Mouse (Mus musculus) hindbrain, embryonic 15.5 days (tissue): ENCODE results near the gene Pde4d. TPM values are rescaled to one million over a fixed set of nuclear protein-coding genes. Genes with fewer than 3 reads are reported as not detected.

Source experiments
- ATAC-seq: fragments of 200-750 bp; cut with Nextera tagmentation; 2 replicates; pipeline ENCODE4 v1.8.0; 2017; ENCODE audit warnings: low read depth, moderate number of reproducible peaks, moderate TSS enrichment; ENCODE audit not compliant: low FRiP score
- H3K27ac ChIP-seq: fragments of 300-500 bp; sonication (generic); replicated peaks from 2 replicates; pipeline ENCODE4 v1.5.1; 2015; ENCODE audit warnings: mild to moderate bottlenecking, inconsistent platforms
- H3K27me3 ChIP-seq: fragments of 300-500 bp; sonication (generic); 2 replicates; pipeline ENCODE4 v1.6.1; 2015; ENCODE audit warnings: control low read depth, inconsistent platforms
- H3K36me3 ChIP-seq: fragments of 300-500 bp; sonication (generic); 2 replicates; pipeline ENCODE4 v1.6.1; 2015; ENCODE audit warnings: control low read depth, inconsistent platforms
- H3K4me1 ChIP-seq: fragments of 300-500 bp; sonication (generic); replicated peaks from 2 replicates; pipeline ENCODE4 v1.6.1; 2015; ENCODE audit warnings: control low read depth, inconsistent platforms
- H3K4me2 ChIP-seq: fragments of 300-500 bp; sonication (generic); 2 replicates; pipeline ENCODE4 v1.6.1; 2015; ENCODE audit warnings: moderate library complexity, mild to moderate bottlenecking, inconsistent platforms
- H3K4me3 ChIP-seq: fragments of 300-500 bp; sonication (generic); 2 replicates; pipeline ENCODE4 v1.5.1; 2015; ENCODE audit warnings: mild to moderate bottlenecking, inconsistent platforms
- H3K9ac ChIP-seq: fragments of 300-500 bp; sonication (generic); 2 replicates; pipeline ENCODE4 v1.6.1; 2015; ENCODE audit warnings: inconsistent platforms
- H3K9me3 ChIP-seq: fragments of 300-500 bp; sonication (generic); 2 replicates; pipeline ENCODE4 v1.6.1; 2016; ENCODE audit warnings: control low read depth, inconsistent platforms
- WGBS: fragments of 180-500 bp; shearing (Covaris S2); methylation state at CpG from one replicate; pipeline ENCODE4 v1.1.7; 2015; 5-methylcytosine and 5-hydroxymethylcytosine counted together
- polyA plus RNA-seq: library from polyadenylated mRNA; unstranded; fragments of >200 nt; fragmentation: Nextera tagmentation; extraction: Ambion mirVana; gene quantifications from 2 replicates; pipeline ENCODE4 v1.2.1, GENCODE M21; 2015

Gene Pde4d
- 19.4 and 20.1 TPM in 2 replicates for polyA plus RNA-seq

- WGBS: 59% methylated on average over 10 of the region's 10 CpGs
- H3K27ac ChIP-seq: no peak within 1 kb of the TSS
- no peaks in the 10 kb centered on the region for H3K36me3 ChIP-seq
- no peak within 1 kb of the TSS for H3K4me3 ChIP-seq
- ATAC-seq: no peak
- H3K9ac ChIP-seq: no peak within 1 kb of the TSS
- no peaks in the 10 kb centered on the region for H3K9me3 ChIP-seq
- no peak within 1 kb of the TSS for H3K4me2 ChIP-seq
- H3K27me3 ChIP-seq: no peaks in the 10 kb centered on the region
- H3K4me1 ChIP-seq: no peaks in the 10 kb centered on the region
Measured at GRCm38 (mm10) chr13:108449116-108450097, at the start of gene Pde4d. Gene Pde4d (plus strand): TSS chr13:108449948.

GRCm38 (mm10) chr13:108403197-108403596 lies 46.6 kb upstream of the Pde4d start:
- H3K4me3 ChIP-seq: no peak overlapping the region
- no peak overlapping the region for H3K9ac ChIP-seq
- WGBS: 82% methylated on average over 5 of the region's 5 CpGs
- no peak overlapping the region for H3K27ac ChIP-seq
- no peaks in the 10 kb centered on the region for H3K36me3 ChIP-seq
- H3K9me3 ChIP-seq: no peaks in the 10 kb centered on the region
- H3K27me3 ChIP-seq: no peaks in the 10 kb centered on the region
- no peaks in the 10 kb centered on the region for H3K4me1 ChIP-seq
- H3K4me2 ChIP-seq: no peak overlapping the region
- ATAC-seq: no peak

GRCm38 (mm10) chr13:108404372-108404771 lies 45.4 kb upstream of the Pde4d start:
- no peak overlapping the region for H3K27ac ChIP-seq
- H3K4me1 ChIP-seq: no peaks in the 10 kb centered on the region
- 91% methylated on average over 4 of the region's 4 CpGs for WGBS
- H3K4me2 ChIP-seq: no peak overlapping the region
- H3K36me3 ChIP-seq: no peaks in the 10 kb centered on the region
- no peak overlapping the region for H3K4me3 ChIP-seq
- H3K9ac ChIP-seq: no peak overlapping the region
- H3K9me3 ChIP-seq: no peaks in the 10 kb centered on the region
- H3K27me3 ChIP-seq: no peaks in the 10 kb centered on the region
- no peak for ATAC-seq

- WGBS: 72% methylated on average over 2 of the region's 2 CpGs
- Histone ChIP-seq H3K4me1 (no peaks in the 10 kb centered on the region), H3K9me3 (no peaks in the 10 kb centered on the region), H3K9ac (no peak overlapping the region), H3K27me3 (no peaks in the 10 kb centered on the region), H3K4me2 (no peak overlapping the region), H3K36me3 (no peaks in the 10 kb centered on the region), H3K27ac (no peak overlapping the region), H3K4me3 (no peak overlapping the region)
- no peak for ATAC-seq
Measured at GRCm38 (mm10) chr13:108415464-108415863, 34.3 kb upstream of the Pde4d start.

GRCm38 (mm10) chr13:108418741-108419507 lies 30.8 kb upstream of the Pde4d start:
- H3K27me3 ChIP-seq: no peaks in the 10 kb centered on the region
- no peak overlapping the region for H3K27ac ChIP-seq
- no peak overlapping the region for H3K9ac ChIP-seq
- H3K4me1 ChIP-seq: no peaks in the 10 kb centered on the region
- H3K4me3 ChIP-seq: no peak overlapping the region
- ATAC-seq: no peak
- H3K36me3 ChIP-seq: no peaks in the 10 kb centered on the region
- H3K4me2 ChIP-seq: no peak overlapping the region
- WGBS: 92% methylated on average over 1 of the region's 1 CpGs
- no peaks in the 10 kb centered on the region for H3K9me3 ChIP-seq

- Histone ChIP-seq H3K27me3 (no peaks in the 10 kb centered on the region), H3K4me2 (no peak overlapping the region), H3K9me3 (no peaks in the 10 kb centered on the region), H3K36me3 (no peaks in the 10 kb centered on the region), H3K4me1 (0 out of 2 replicates have a peak, but pooled peaks cover 5% of the 10 kb centered on the region), H3K9ac (no peak overlapping the region), H3K4me3 (no peak overlapping the region), H3K27ac (no peak overlapping the region)
- WGBS: 64% methylated on average over 5 of the region's 5 CpGs
- no peak for ATAC-seq
Measured at GRCm38 (mm10) chr13:108426322-108426721, 23.4 kb upstream of the Pde4d start.

- 55% methylated on average over 6 of the region's 6 CpGs for WGBS
Measured at GRCm38 (mm10) chr13:108428809-108429208, 20.9 kb upstream of the Pde4d start.

GRCm38 (mm10) chr13:108429623-108430022 lies 20.1 kb upstream of the Pde4d start:
- H3K4me2 ChIP-seq: no peak overlapping the region
- H3K9ac ChIP-seq: no peak overlapping the region
- H3K4me3 ChIP-seq: no peak overlapping the region
- no peak overlapping the region for H3K27ac ChIP-seq
- H3K27me3 ChIP-seq: no peaks in the 10 kb centered on the region
- H3K36me3 ChIP-seq: no peaks in the 10 kb centered on the region
- 51% methylated on average over 2 of the region's 2 CpGs for WGBS
- no peak for ATAC-seq
- no peaks in the 10 kb centered on the region for H3K9me3 ChIP-seq
- 0 out of 2 replicates have a peak, but pooled peaks cover 5% of the 10 kb centered on the region for H3K4me1 ChIP-seq

More at GRCm38 (mm10) chr13:108428809-108429208, 20.9 kb upstream of the Pde4d start:
- no peaks in the 10 kb centered on the region for H3K27me3 ChIP-seq
- no peak overlapping the region for H3K4me2 ChIP-seq
- 0 out of 2 replicates have a peak, but pooled peaks cover 5% of the 10 kb centered on the region for H3K4me1 ChIP-seq
- ATAC-seq: no peak
- H3K9ac ChIP-seq: no peak overlapping the region
- no peak overlapping the region for H3K27ac ChIP-seq
- no peaks in the 10 kb centered on the region for H3K36me3 ChIP-seq
- no peaks in the 10 kb centered on the region for H3K9me3 ChIP-seq
- no peak overlapping the region for H3K4me3 ChIP-seq

GRCm38 (mm10) chr13:108431776-108432175 lies 18.0 kb upstream of the Pde4d start:
- Histone ChIP-seq H3K27ac (no peak overlapping the region), H3K9me3 (no peaks in the 10 kb centered on the region), H3K36me3 (no peaks in the 10 kb centered on the region), H3K27me3 (no peaks in the 10 kb centered on the region), H3K4me2 (no peak overlapping the region), H3K4me1 (0 out of 2 replicates have a peak, but pooled peaks cover 5% of the 10 kb centered on the region), H3K9ac (no peak overlapping the region), H3K4me3 (no peak overlapping the region)
- no peak for ATAC-seq
- 95% methylated on average over 3 of the region's 3 CpGs for WGBS

GRCm38 (mm10) chr13:108435687-108436086 lies 14.1 kb upstream of the Pde4d start:
- no peak for ATAC-seq
- no peak overlapping the region for H3K4me3 ChIP-seq
- H3K9me3 ChIP-seq: no peaks in the 10 kb centered on the region
- H3K36me3 ChIP-seq: no peaks in the 10 kb centered on the region
- H3K27ac ChIP-seq: no peak overlapping the region
- H3K9ac ChIP-seq: no peak overlapping the region
- no peaks in the 10 kb centered on the region for H3K4me1 ChIP-seq
- H3K27me3 ChIP-seq: no peaks in the 10 kb centered on the region
- no peak overlapping the region for H3K4me2 ChIP-seq

- 100% methylated on average over 2 of the region's 2 CpGs for WGBS
- Histone ChIP-seq H3K4me3 (no peak overlapping the region), H3K27me3 (no peaks in the 10 kb centered on the region), H3K36me3 (no peaks in the 10 kb centered on the region), H3K4me2 (no peak overlapping the region), H3K4me1 (no peaks in the 10 kb centered on the region), H3K27ac (no peak overlapping the region), H3K9me3 (no peaks in the 10 kb centered on the region), H3K9ac (no peak overlapping the region)
- ATAC-seq: no peak
Measured at GRCm38 (mm10) chr13:108437424-108437823, 12.3 kb upstream of the Pde4d start.

GRCm38 (mm10) chr13:108439012-108439411 lies 10.7 kb upstream of the Pde4d start:
- 89% methylated on average over 1 of the region's 1 CpGs for WGBS
- Histone ChIP-seq H3K9ac (no peak overlapping the region), H3K27me3 (no peaks in the 10 kb centered on the region), H3K27ac (no peak overlapping the region), H3K4me3 (no peak overlapping the region), H3K4me1 (no peaks in the 10 kb centered on the region), H3K36me3 (no peaks in the 10 kb centered on the region), H3K9me3 (no peaks in the 10 kb centered on the region), H3K4me2 (no peak overlapping the region)
- no peak for ATAC-seq
